Mouse (Mus musculus) midbrain, postnatal 0 days (tissue): ENCODE data around the gene Tmtc2. TPM values are rescaled to one million over a fixed set of nuclear protein-coding genes. Genes with fewer than 3 reads are reported as not detected.

Source experiments
- ATAC-seq: fragments of 200-750 bp; cut with Nextera tagmentation; 2 replicates; pipeline ENCODE4 v1.8.0; 2017; ENCODE audit warnings: moderate number of reproducible peaks, mild to moderate bottlenecking, moderate TSS enrichment, moderate library complexity; ENCODE audit not compliant: low FRiP score
- DNase-seq: peaks from one replicate; pipeline ENCODE4 v3.0.0-alpha.2; 2015; ENCODE audit warnings: low spot score
- H3K27ac ChIP-seq: fragments of 300-500 bp; sonication (generic); 2 replicates; pipeline ENCODE4 v1.5.1; 2014; ENCODE audit warnings: low read depth, mild to moderate bottlenecking, low read length, mixed read lengths
- H3K27me3 ChIP-seq: fragments of 300-500 bp; sonication (generic); 2 replicates; pipeline ENCODE4 v1.6.1; 2014; ENCODE audit warnings: low read length, control low read depth, mixed read lengths; ENCODE audit not compliant: insufficient read depth
- H3K36me3 ChIP-seq: fragments of 300-500 bp; sonication (generic); 2 replicates; pipeline ENCODE4 v1.6.1; 2014; ENCODE audit warnings: low read length, control low read depth, mixed read lengths; ENCODE audit not compliant: insufficient read depth
- H3K4me1 ChIP-seq: fragments of 300-500 bp; sonication (generic); 2 replicates; pipeline ENCODE4 v1.6.1; 2014; ENCODE audit warnings: mild to moderate bottlenecking, control low read depth, antibody characterized with exemption, low read length, mixed read lengths; ENCODE audit not compliant: insufficient read depth
- H3K4me2 ChIP-seq: fragments of 300-500 bp; sonication (generic); 2 replicates; pipeline ENCODE4 v1.6.1; 2014; ENCODE audit warnings: low read depth, mild to moderate bottlenecking, low read length, mixed read lengths; ENCODE audit not compliant: poor library complexity, severe bottlenecking
- H3K4me3 ChIP-seq: fragments of 300-500 bp; sonication (generic); 2 replicates; pipeline ENCODE4 v1.5.1; 2014; ENCODE audit warnings: low read depth, mild to moderate bottlenecking, low read length, moderate library complexity
- H3K9ac ChIP-seq: fragments of 300-500 bp; sonication (generic); replicated peaks from 2 replicates; pipeline ENCODE4 v1.6.1; 2014; ENCODE audit warnings: mild to moderate bottlenecking, low read length, moderate library complexity, mixed read lengths; ENCODE audit not compliant: poor library complexity, severe bottlenecking
- H3K9me3 ChIP-seq: fragments of 300-500 bp; sonication (generic); 2 replicates; pipeline ENCODE4 v1.6.1; 2016; ENCODE audit warnings: low read length, control low read depth
- CTCF ChIP-seq: IDR thresholded peaks from 2 replicates; pipeline ENCODE4 v1.5.1; 2016; ENCODE audit warnings: antibody characterized with exemption, mild to moderate bottlenecking
- WGBS: fragments of 180-500 bp; shearing (Covaris S2); extraction: QIAGEN DNeasy Blood & Tissue Kit; methylation state at CpG from one replicate; pipeline ENCODE4 v1.1.7; 2014; 5-methylcytosine and 5-hydroxymethylcytosine counted together
- polyA plus RNA-seq: library from polyadenylated mRNA; unstranded; fragments of >200 nt; fragmentation: Nextera tagmentation; extraction: Ambion mirVana; gene quantifications from 2 replicates; pipeline ENCODE4 v1.2.1, GENCODE M21; 2015
- total RNA-seq: library from RNA; depleted of rRNA; stranded (reverse); fragments of >200 nt; gene quantifications from 2 replicates; pipeline ENCODE4 v1.2.3, GENCODE M21; 2014

Gene Tmtc2
- total and polyA plus RNA-seq, 2 experiments from 2014 or later, result 5.3 to 12.9 TPM

GRCm38 (mm10) chr10:105523405-105524088 is 50.7 kb downstream of the Tmtc2 start:
- H3K4me3 ChIP-seq, result no peak overlapping the region
- no peaks in the 10 kb centered on the region for H3K36me3 ChIP-seq
- no peak overlapping the region for H3K4me2 ChIP-seq
- H3K9me3 ChIP-seq, result no peaks in the 10 kb centered on the region
- H3K4me1 ChIP-seq, result no peaks in the 10 kb centered on the region
- no peak for TF ChIP-seq CTCF
- 56% methylated on average over 8 of the region's 8 CpGs for WGBS
- H3K27me3 ChIP-seq, result no peaks in the 10 kb centered on the region
- H3K9ac ChIP-seq, result no peak overlapping the region
- H3K27ac ChIP-seq, result no peak overlapping the region
- ATAC-seq, result no peak
- DNase-seq, result peak; percentile 32

GRCm38 (mm10) chr10:105522431-105522830 is 51.8 kb downstream of the Tmtc2 start:
- Histone ChIP-seq H3K4me3 (no peak overlapping the region), H3K9me3 (no peaks in the 10 kb centered on the region), H3K4me2 (no peak overlapping the region), H3K27ac (no peak overlapping the region), H3K4me1 (no peaks in the 10 kb centered on the region), H3K9ac (no peak overlapping the region), H3K36me3 (no peaks in the 10 kb centered on the region), H3K27me3 (no peaks in the 10 kb centered on the region)
- no peak for TF ChIP-seq CTCF
- DNase-seq (no peak), ATAC-seq (no peak)
- WGBS, result 76% methylated on average over 7 of the region's 7 CpGs

- no peaks in the 10 kb centered on the region for H3K9me3 ChIP-seq
- H3K4me3 ChIP-seq, result no peak overlapping the region
- no peak overlapping the region for H3K9ac ChIP-seq
- H3K4me1 ChIP-seq, result no peaks in the 10 kb centered on the region
- no peak overlapping the region for H3K4me2 ChIP-seq
- no peak for ATAC-seq
- H3K27me3 ChIP-seq, result no peaks in the 10 kb centered on the region
- no peak for TF ChIP-seq CTCF
- H3K27ac ChIP-seq, result no peak overlapping the region
- 73% methylated on average over 6 of the region's 6 CpGs for WGBS
- no peak for DNase-seq
- H3K36me3 ChIP-seq, result no peaks in the 10 kb centered on the region
Measured at GRCm38 (mm10) chr10:105519154-105519806, 55.0 kb downstream of the Tmtc2 start.

GRCm38 (mm10) chr10:105518144-105518543 is 56.1 kb downstream of the Tmtc2 start:
- ATAC-seq (no peak), DNase-seq (no peak)
- H3K36me3 ChIP-seq, result no peaks in the 10 kb centered on the region
- no peak overlapping the region for H3K4me2 ChIP-seq
- no peak overlapping the region for H3K4me3 ChIP-seq
- no peak overlapping the region for H3K9ac ChIP-seq
- no peaks in the 10 kb centered on the region for H3K4me1 ChIP-seq
- no peak for TF ChIP-seq CTCF
- 90% methylated on average over 9 of the region's 9 CpGs for WGBS
- H3K9me3 ChIP-seq, result no peaks in the 10 kb centered on the region
- H3K27me3 ChIP-seq, result no peaks in the 10 kb centered on the region
- no peak overlapping the region for H3K27ac ChIP-seq

- Histone ChIP-seq H3K27me3 (no peaks in the 10 kb centered on the region), H3K4me3 (no peak overlapping the region), H3K9me3 (no peaks in the 10 kb centered on the region), H3K4me2 (no peak overlapping the region), H3K27ac (no peak overlapping the region), H3K36me3 (no peaks in the 10 kb centered on the region), H3K4me1 (0 out of 2 replicates have a peak, but pooled peaks cover 2% of the 10 kb centered on the region), H3K9ac (no peak overlapping the region)
- DNase-seq (no peak), ATAC-seq (no peak)
- 71% methylated on average over 7 of the region's 7 CpGs for WGBS
- TF ChIP-seq CTCF, result no peak
Measured at GRCm38 (mm10) chr10:105513777-105514322, 60.4 kb downstream of the Tmtc2 start.

- peak overlapping the region; percentile 8; the same call in 1 of the 2 replicates for H3K4me3 ChIP-seq
- 27% methylated on average over 5 of the region's 5 CpGs for WGBS
Measured at GRCm38 (mm10) chr10:105509896-105510272, 64.4 kb downstream of the Tmtc2 start.

More at GRCm38 (mm10) chr10:105509896-105510272, 64.4 kb downstream of the Tmtc2 start:
- no peak for ATAC-seq
- H3K36me3 ChIP-seq, result no peaks in the 10 kb centered on the region
- no peak overlapping the region for H3K9ac ChIP-seq
- H3K27ac ChIP-seq, result no peak overlapping the region
- peak overlapping the region; percentile 22; the same call in 1 of the 2 replicates for H3K4me2 ChIP-seq
- H3K27me3 ChIP-seq, result no peaks in the 10 kb centered on the region
- H3K9me3 ChIP-seq, result no peaks in the 10 kb centered on the region
- no peak for DNase-seq
- 0 out of 2 replicates have a peak, but pooled peaks cover 2% of the 10 kb centered on the region for H3K4me1 ChIP-seq
- TF ChIP-seq CTCF, result no peak
